Mouse (Mus musculus) brain, embryonic 14.5 days (tissue): ENCODE data around the gene Rgs7bp.

ENCODE experiments used
- CTCF ChIP-seq: fragments of 200-500 bp; IDR thresholded peaks from 2 replicates; pipeline ENCODE4 v1.5.1; 2012; ENCODE audit warnings: inconsistent platforms, mild to moderate bottlenecking, moderate library complexity, borderline replicate concordance; ENCODE audit not compliant: insufficient read depth, insufficient read length; ENCODE audit errors: extremely low read depth
- POLR2A ChIP-seq: fragments of 200-500 bp; IDR thresholded peaks from 2 replicates; pipeline ENCODE4 v1.6.1; 2012; ENCODE audit warnings: mild to moderate bottlenecking, inconsistent platforms, borderline replicate concordance; ENCODE audit not compliant: poor library complexity, insufficient read depth, insufficient read length, severe bottlenecking; ENCODE audit errors: extremely low read depth

- TF ChIP-seq CTCF (no peak), POLR2A (no peak)
Observed at GRCm38 (mm10) chr13:104962716-104963411, 91.9 kb downstream of the Rgs7bp start.
